Mouse (Mus musculus) bone marrow, adult 2 months (tissue): Measurements from ENCODE around the gene Ncl.

Experiments used
- CTCF ChIP-seq: fragments of 200-500 bp; IDR thresholded peaks from 2 replicates; pipeline ENCODE4 v1.5.1; 2011; ENCODE audit warnings: low read length, control low read depth; ENCODE audit not compliant: control insufficient read depth, insufficient read depth
- POLR2A ChIP-seq: fragments of 200-500 bp; IDR thresholded peaks from 2 replicates; pipeline ENCODE4 v1.6.1; 2011; ENCODE audit warnings: low read depth, mild to moderate bottlenecking, control low read depth, low read length, borderline replicate concordance; ENCODE audit not compliant: control insufficient read depth

- no peak for TF ChIP-seq POLR2A
- no peak for TF ChIP-seq CTCF
These were observed 10.4 kb downstream of the Ncl start for GRCm38 (mm10) chr1:86348801-86349200.
